Mouse (Mus musculus): ENCODE data around the gene 1810009A15Rik.
A peak's percentile ranks its signal among the peaks of the same experiment; 100 is the strongest.
"Not testable (repeated sequence)": the region's sequence is repeated elsewhere in the genome, so short reads cannot be mapped to it uniquely, and the experiment has no call there.

1810009A15Rik gene

DNA sequence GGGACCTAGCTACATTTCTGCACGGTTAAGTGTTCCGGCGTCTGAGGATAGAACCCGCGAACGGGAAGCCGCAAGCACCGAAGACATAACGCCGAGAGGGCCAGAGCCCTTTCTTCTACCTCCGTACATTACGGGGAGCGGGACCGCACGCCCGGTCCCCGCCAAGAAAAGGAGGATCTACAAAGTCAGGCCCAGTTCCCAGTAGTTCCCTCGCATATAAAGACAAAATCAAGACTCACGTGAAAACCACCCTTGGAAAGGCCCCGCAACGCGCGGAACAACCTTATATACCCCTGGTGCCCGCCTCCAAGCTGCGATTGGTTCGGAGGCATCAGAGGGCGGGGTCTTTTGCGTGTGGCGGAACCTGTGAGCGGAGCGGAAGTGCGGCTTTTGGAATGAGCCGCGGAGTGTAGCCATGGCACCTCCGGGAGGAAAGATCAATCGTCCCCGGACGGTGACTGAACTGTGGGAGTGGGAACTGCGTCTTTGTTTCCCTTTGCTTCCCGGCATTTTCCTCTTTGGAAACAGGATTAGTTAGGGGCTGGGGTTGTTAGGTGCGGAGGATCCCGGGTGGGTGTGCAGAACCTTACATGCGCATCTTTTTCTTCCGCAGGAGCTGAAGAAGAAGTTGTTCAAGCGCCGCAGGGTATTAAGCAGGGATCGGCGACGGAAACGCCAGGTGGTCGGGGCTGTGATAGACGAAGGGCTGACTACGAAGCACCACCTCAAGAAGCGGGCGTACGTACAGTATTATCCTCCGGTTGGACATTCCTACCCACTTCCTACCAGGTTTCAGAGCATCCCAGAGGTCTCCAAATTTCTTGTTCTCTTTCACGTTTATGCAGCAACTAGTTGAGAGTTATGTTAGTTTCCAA lies at the start of gene 1810009A15Rik, which contains the start of gene Gm49416:
1810009A15Rik (plus strand) TSS at position 343 of the 875 bp plus-strand sequence.
Gm49416 (plus strand) TSS at position 416 of the 875 bp plus-strand sequence.
- peak; percentile 99 for DNase-seq

DNA sequence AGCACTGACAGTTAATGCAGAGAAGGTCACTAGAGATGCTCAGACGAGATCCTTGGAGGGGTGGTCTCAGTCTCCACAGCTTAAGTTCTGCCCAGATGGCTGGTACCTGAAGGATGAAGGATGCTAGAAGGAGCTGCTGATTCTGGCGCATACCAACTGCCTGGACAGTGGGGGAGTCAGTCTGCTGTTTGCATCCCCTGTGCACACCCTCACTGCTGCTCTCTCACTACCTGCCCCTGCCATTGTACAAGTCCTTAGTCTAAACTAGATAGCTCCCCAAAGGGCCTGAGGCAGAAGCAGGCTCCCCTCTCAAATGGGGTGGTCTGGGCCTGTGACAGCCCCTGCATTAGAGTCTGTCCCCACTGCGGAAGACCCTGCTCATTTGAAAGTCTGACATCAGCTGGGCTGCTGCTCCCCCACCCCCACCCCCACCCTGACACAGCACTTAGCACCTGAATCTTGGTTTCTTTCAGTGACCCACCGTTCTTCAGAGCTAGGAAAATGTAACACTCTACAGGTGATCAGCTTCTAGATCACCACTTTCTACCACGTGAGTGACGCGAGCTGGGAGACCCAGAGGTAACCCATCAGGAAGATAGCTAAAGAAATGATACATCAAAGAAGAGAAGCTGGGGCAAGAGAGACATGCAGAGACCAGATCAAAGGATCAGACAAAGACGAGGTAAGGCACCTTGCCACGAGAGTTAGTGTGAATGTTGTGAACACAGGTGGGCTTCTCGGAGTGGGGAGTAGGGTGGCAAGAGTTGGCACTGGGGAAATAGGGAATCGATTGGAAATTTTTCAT lies 49.3 kb upstream of the 1810009A15Rik start, which contains the start of gene Gng3:
Gng3 (minus strand) TSS at position 92 of the 805 bp plus-strand sequence.
- DNase-seq, result peak; percentile 57

DNA sequence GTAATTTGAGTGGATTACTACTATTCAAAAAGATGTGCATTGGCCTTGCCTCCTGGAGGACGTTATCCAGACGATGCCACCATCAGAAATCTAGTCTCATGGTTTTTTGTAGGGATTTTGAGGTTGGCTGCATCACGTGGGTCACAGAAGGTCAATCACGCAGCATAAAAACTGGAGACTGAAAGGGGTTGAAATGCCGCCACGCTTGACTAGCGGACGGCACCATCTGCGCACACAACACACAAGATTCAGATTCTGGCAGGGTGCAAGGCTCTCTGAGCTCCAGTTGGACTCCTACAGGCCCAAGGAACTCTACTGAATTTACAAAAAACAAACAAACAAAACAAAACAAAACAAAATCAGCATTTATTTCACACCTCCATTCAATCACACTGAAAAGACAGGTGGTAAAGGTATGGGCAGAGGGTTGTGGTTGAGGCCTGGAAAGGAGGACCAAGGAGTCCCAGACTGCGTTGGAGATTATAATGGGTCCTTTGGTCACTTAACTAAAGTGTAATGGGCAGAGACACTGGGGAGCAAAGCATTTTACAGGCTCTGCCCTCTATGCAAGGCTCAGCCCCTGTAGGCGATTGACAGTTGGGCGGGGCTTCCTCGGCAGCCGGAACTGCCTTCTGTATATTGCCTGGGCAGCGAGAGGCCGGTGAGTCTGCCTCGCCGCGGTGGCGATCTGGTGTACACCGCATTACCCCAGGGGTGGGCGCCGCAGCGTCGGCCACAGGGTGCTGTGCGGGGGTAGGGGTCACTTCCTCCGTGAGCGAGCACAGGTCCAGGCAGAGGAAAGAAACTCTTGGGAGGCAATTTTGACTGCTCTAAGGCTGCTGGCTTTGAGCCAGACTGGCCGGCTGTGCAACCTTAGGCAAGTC lies 48.5 kb upstream of the 1810009A15Rik start:
- peak; percentile 84 for DNase-seq

DNA sequence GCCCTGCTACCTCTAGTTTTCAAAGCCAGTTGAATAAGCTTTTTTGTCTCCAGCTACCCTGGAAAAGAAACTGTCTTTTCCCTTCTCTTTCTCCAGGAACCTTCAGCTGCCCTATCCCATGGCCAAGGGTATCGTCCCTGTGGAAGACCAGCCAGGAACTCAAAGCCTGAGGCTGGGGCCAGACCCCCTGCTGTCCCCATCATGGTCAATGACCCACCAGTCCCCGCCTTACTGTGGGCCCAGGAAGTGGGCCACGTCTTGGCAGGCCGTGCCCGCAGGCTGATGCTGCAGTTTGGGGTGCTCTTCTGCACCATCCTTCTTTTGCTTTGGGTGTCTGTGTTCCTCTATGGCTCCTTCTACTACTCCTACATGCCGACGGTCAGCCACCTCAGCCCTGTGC lies 47.6 kb upstream of the 1810009A15Rik start:
- DNase-seq, result no peak

DNA sequence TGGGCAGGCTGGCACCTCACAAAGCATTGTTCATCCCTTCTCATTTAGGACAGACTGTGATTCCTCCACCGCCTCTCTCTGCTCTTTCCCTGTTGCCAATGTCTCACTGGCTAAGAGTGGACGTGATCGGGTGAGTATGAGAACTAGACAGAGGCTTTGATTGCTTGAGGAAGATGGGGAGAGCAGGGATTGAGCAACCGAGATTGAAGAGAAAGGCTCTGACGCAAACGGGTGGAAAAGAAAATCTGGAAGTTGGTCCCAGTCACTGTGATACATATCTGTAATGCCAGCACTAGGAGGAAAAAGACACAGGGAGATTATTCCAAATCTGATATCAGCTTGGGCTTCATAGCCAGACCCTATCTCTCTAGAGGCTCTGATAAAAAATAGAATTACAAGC lies 45.7 kb upstream of the 1810009A15Rik start:
- DNase-seq, result no peak

DNA sequence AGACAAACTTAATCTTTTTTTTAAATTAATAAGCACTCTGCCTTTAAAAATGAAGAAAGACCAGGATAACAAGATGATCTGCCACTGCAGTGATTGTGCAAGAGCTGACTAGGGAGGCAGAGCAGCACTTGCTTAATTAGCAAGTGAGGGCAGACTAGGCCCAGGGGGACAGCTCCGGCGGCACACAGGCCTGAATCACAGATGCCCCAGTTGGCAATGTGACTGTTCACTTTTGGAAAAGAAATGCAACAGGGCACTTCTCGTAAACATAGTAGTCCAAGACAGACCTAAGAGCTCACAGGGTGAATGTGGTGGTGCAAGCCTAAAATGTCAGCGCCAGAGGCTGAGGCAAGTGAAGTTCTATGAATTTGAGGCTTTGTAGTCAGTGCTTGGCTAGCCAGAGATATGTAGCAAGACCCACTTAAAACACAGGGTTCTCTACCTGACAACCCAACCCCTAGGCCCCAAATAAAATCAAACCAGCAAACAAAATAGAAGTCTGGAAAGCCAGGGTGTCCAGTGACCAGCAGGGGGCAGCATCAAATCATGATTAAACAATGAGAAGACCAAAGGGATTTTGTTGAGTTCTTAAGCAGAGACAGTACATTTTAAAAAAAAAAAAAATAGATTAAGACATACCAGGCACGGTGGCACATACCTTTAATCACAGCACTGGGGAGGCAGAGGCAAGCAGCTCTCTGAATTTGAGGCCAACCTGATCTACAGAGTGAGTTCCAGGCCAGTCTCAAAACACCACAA lies 44.1 kb upstream of the 1810009A15Rik start:
- peak; percentile 88 for DNase-seq

DNA sequence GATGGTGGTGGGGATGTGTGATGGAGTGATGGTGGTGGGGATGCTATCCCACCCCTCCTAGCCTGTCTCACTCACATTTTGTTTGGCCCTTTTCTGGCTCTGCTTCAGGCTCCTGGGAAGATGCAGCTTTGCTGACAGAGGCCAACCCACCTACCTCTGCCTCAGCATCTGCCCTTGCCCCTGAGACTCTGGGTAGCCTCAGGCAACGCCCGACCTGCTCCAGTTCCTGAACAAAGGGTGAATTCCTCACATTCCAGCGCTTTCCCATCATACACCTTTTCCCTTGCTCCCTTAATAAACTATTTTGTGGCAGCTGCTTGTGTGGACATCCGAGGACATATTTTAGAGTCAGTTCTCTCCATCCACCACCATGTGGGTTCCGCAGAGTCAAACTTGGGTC lies 40.3 kb upstream of the 1810009A15Rik start:
- no peak for DNase-seq

DNA sequence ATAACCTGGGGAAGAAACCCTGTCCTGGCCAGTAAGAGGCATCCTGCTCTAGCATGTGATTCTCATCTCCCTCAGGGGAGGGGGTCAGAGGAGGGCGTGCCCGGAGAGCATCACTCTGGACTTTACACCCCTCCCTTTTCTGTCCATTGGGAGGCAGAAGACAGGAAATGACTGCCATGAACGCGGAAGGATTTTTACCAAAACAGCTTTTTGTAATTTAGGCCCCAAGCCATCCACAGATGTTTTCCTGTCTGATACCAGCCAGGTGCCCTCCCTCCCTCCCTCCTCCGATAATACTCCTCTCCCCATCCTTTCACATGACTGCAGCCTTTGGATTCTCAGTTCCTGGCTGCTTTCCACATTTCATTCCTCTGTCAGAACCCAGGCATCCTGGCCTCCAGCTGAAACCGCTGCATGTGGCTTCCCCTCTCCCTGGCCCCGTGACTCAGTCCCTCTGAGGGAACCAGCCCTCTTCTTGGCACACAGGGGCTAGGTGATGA lies 38.2 kb upstream of the 1810009A15Rik start, which contains the start of gene Lrrn4cl:
Lrrn4cl (plus strand) TSS at position 367 of the 500 bp plus-strand sequence.
- peak; percentile 61 for DNase-seq

DNA sequence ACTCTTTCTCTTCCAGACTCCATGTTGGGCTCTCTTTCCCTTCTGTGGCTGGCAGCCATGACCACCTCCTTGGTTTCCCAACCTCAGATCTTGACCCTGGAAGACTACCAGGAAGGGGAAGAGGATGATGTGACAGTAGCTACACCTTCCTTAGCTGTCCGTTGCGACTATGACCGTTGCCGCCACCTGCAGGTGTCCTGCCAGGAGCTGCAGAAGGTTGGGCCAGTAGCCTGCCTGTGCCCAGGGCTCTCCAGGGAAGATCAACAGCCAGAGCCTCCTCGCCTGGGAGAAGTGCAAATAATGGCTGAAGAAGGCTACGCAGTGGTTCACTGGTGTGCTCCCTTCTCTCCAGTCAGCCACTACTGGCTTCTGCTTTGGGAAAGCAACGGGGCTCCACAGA lies 37.0 kb upstream of the 1810009A15Rik start:
- DNase-seq, result no peak

DNA sequence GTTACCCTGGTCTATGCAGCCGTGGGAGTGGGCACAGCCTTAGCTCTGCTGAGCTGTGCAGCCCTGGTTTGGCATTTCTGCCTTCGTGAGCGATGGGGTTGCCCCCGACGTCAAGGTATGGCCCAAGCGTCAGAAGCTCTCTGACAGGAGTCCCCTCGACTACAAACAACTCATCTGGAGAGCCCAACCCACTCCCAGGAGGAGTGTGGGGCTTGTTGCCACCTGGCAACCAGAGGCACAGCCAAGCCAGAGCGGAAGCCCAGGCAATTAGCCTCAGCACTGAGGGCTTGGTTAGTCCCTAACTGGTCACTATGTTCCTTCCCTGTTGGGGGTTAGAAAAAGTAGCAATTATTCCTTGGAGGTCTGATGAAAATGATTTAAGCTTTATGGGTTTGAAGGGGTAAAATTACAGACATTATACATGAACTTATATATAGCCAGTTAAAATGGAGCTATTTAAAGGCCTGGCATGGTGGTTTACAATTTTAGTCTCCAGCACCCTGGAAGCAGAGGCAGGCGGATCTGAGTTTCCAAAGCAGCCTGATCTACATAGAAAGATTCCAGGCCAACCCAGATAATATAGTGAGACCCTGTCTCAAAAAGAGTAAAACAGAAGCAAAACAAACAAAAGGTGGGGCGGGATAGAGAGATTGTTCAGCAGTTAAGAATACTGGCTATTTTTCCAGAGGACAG lies 36.3 kb upstream of the 1810009A15Rik start:
- DNase-seq, result no peak

DNA sequence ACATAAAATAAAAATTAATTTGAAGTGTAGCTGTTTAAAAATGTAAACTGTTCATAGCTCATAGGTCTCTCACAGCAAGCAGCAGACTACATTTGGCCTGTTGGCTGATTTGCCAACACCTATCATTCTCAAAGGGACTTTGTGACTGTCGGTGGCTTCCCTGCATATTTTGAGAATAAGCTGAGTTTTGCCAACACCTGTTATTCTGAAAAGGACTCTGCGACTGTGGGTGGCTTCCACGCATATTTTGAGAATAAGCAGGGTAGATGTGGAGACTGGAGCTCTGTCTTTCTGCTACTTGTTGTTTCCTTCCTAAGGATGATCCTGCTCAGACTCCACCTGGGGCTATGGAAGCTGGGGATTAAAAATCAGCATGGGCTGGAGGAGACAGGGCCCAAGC lies 35.5 kb upstream of the 1810009A15Rik start:
- DNase-seq, result no peak

DNA sequence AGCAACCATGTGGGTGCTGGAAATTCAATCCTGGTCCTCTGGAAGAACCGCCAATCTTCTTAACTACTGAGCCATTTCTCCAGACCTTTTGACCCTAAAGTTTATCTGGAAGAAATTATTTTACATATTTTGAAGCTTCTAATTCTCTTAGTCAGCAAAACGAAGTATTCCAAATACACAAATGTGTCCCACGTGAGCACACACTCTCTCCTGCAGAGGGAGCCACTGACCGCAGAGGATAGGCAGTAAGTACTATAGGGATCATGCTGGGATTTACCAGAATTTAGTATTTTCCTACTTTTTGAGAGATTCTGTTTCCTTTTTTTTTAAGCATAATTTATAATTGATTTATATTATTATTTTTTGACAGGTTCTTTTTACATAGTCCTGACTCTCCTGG lies 31.0 kb upstream of the 1810009A15Rik start:
- DNase-seq, result peak; percentile 55

DNA sequence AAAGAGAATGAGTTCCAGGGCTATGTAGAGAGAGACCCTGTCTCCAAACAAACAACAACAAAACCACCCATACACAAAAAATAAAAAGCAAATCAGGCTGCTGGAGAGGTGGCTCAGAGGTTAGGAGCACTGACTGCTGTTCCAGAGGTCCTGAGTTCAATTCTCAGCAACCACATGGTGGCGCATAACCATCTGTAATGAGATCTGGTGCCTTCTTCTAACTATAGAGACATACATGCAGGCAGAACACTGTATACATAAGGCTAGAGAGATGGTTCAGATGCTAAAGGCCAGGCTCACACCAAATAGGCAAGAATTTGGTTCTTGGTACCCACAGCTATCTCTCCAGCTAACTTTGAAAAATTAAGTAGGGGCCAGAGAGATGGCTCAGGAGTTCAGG lies 29.6 kb upstream of the 1810009A15Rik start:
- DNase-seq, result peak; percentile 31

DNA sequence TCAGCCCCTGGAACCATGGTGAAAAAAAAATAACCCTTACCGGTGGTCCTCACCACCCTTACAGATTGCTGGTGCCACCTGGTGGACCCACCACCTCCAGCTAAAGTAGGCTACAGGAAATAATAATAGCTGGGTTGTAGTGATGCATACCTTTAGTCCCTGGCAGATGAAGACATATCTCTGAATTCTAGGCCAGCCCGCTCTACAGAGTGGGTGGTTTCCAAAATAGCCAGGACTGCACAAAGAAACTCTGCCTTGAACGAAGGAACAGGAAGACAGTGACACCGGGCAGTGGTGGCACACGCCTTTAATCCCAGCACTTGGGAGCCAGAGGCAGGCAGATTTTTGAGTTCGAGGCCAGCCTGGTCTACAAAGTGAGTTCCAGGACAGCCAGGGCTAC lies 24.4 kb upstream of the 1810009A15Rik start:
- DNase-seq, result no peak

DNA sequence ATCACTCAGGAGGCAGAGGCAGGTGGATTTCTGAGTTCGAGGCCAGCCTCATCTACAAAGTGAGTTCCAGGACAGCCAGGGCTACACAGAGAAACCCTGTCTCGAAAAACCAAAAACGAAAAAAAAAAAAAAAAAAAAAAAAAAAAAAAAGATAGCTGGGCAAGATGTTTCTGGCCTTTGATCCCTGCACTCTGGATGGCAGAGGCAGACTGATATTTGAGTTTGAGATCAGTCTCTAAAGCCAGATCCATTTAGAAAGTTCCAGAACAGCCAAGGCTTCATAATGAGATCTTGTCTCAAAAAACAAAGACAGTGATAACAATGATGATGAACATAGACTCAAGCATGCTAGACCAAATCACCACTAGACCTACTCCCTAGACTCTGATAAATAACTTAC lies 18.3 kb upstream of the 1810009A15Rik start:
- not testable (repeated sequence) for DNase-seq

DNA sequence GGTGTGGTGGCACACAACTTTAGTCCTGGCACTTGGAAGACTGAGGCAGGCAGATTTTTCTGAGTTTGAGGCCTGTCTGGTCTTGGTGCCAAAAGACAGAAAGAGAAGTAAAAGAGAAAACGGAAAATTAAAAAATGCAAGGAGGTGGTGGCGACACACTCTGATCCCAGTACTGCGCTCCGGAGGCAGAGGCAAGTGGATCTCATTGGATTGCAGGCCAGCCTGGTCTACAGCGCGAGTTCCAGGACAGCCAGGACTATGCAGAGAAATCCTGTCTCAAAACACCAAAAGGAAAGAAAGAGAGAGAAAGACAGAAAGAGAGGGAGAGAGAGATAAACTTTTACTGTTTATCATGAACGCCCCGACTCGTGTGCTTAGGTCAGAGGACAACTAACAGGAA lies 17.8 kb upstream of the 1810009A15Rik start:
- no peak for DNase-seq

DNA sequence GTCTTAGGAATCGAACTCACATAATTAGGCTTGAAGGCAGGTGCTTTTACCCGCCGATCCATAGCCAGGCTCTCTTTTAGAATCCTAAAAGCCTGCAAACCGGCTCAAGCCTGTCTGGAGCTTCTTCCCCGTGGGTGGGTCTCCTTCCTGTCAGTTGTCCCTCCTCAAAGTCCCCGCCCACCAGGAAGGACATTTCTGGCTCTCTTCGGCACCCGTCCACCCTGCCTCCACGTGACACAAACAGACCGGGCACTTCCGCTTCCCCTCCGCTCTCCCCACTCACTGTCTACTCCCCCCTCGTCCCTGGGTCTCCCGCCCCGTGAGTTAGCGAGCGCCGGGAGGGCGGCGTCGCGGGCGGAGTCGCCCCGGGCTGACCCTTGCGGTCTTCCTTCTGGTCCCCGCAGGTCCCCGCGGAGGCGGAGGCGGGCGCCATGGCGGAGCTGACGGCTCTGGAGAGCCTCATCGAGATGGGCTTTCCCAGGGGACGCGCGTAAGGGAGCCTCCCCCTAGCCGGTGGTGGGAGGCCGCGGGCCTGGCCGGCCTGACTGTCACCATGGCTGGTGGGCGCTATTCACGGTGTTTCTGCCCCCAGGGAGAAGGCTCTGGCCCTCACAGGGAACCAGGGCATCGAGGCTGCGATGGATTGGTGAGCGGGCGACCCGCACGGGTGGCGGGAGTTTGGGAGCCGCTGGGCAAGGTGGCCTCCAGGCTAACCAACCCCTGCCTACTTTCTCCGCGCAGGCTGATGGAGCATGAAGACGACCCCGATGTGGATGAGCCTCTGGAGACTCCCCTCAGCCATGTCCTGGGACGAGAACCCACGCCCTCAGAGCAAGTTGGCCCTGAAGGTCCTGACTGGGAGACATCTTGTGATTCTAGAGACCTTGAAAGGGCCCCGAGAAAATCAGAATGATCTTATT lies 17.1 kb upstream of the 1810009A15Rik start, which contains the start of gene Ubxn1:
Ubxn1 (plus strand) TSS at position 230 of the 920 bp plus-strand sequence.
- DNase-seq, result peak; percentile 96

DNA sequence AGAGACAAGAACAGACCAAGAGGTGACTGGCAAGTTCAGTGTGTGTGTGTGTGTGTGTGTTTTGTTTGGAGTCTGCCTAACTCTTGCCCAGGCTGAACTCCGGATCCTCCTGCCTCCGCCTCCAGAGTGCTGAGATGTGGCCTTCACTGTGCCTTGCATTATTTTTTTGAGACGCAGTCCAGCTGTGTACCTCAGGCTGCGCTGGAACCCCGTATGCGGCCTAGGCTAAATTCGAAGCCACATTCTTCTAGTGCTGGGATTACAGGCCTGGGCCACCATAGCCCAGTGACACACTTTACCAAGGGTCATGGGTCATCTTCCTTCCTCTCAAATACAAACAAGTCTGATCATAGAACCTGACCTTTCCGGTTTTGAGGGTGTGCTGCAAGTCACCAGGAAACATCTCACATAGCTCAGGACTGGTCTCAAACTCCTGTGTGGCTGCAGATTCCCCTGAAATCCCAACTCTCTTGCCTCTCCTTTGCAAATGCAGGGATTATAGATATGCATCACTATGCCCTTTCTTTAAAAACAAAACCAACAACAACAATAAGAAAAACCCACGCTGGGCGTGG lies 16.3 kb upstream of the 1810009A15Rik start:
- DNase-seq, result no peak

DNA sequence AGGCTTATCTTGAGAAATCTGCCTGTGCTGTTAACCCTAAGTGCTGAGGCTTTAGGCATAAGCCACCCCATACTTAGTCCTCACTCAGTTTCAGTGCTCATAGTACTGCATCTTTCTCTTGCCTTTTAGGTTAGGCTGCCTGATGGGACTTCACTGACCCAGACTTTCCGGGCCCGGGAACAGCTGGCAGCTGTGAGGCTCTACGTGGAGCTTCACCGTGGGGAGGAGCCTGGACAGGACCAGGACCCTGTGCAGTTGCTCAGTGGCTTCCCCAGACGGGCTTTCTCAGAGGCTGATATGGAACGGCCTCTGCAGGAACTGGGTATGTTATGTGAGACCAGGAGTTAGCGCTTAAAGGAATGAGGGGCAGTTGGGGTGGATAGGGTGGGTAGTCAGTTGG lies 13.6 kb upstream of the 1810009A15Rik start:
- no peak for DNase-seq
